Mouse (Mus musculus) C2C12 (cell line): ENCODE measurements at regions not wholly inside any gene's neighbourhood (a gene's known extent, or its start where the extent isn't known, plus 50 kb on each side); places are given as distances from the start of the nearest gene placed in this dataset.

ENCODE experiments used
- CTCF ChIP-seq: IDR thresholded peaks from one replicate; pipeline ENCODE4 v1.5.1; 2011; ENCODE audit not compliant: control insufficient read depth, insufficient read depth, insufficient read length
- MAX ChIP-seq: IDR thresholded peaks from one replicate; pipeline ENCODE4 v1.6.1; 2011; ENCODE audit warnings: mild to moderate bottlenecking, control low read depth

- TF ChIP-seq CTCF (no peak), MAX (no peak)
Observed at GRCm38 (mm10) chr7:68607170-68607569, 141.9 kb downstream of the Arrdc4 start.
